Mouse (Mus musculus) mature B cell (primary cell): ENCODE measurements around the gene C2cd5.
"Not testable (repeated sequence)": the region's sequence is repeated elsewhere in the genome, so short reads cannot be mapped to it uniquely, and the experiment has no call there.

Experiments used
- in situ Hi-C: fragments of 300-500 bp; cut with MboI; formaldehyde crosslinking; loops from 2 replicates; pipeline ENCODE4 v1.14.3; 2019

C2cd5 gene

GRCm38 (mm10) chr6:143020647-143021046 is 79.3 kb downstream of the C2cd5 start:
- in situ Hi-C loops, result no loop called here

GRCm38 (mm10) chr6:143020146-143020545 is 79.8 kb downstream of the C2cd5 start:
- in situ Hi-C loops, result no loop called here

GRCm38 (mm10) chr6:143012513-143013215 is 87.3 kb downstream of the C2cd5 start:
- in situ Hi-C loops, result no loop called here

- in situ Hi-C loops, result no loop called here
These were observed 91.1 kb downstream of the C2cd5 start for GRCm38 (mm10) chr6:143008865-143009264.

GRCm38 (mm10) chr6:143005209-143005608 is 94.7 kb downstream of the C2cd5 start:
- in situ Hi-C loops, result not testable (repeated sequence)

GRCm38 (mm10) chr6:143004801-143005200 is 95.1 kb downstream of the C2cd5 start:
- in situ Hi-C loops, result no loop called here

GRCm38 (mm10) chr6:142998221-142998999 is 101.5 kb downstream of the C2cd5 start:
- in situ Hi-C loops, result no loop called here

- in situ Hi-C loops, result no loop called here
These were observed 103.1 kb downstream of the C2cd5 start for GRCm38 (mm10) chr6:142996887-142997286.

GRCm38 (mm10) chr6:142995567-142995966 is 104.4 kb downstream of the C2cd5 start:
- in situ Hi-C loops, result no loop called here

- in situ Hi-C loops, result no loop called here
These were observed 105.1 kb downstream of the C2cd5 start for GRCm38 (mm10) chr6:142994821-142995220.

- in situ Hi-C loops, result no loop called here
These were observed 105.9 kb downstream of the C2cd5 start for GRCm38 (mm10) chr6:142993705-142994698.

GRCm38 (mm10) chr6:142992971-142993370 is 107.0 kb downstream of the C2cd5 start:
- in situ Hi-C loops, result no loop called here

- in situ Hi-C loops, result no loop called here
These were observed 107.8 kb downstream of the C2cd5 start for GRCm38 (mm10) chr6:142992099-142992498.

GRCm38 (mm10) chr6:142991391-142992059 is 108.4 kb downstream of the C2cd5 start:
- in situ Hi-C loops, result no loop called here

GRCm38 (mm10) chr6:142990516-142990915 is 109.4 kb downstream of the C2cd5 start:
- in situ Hi-C loops, result no loop called here

- in situ Hi-C loops, result no loop called here
These were observed 110.4 kb downstream of the C2cd5 start for GRCm38 (mm10) chr6:142989495-142989894.

GRCm38 (mm10) chr6:142988753-142989152 is 111.2 kb downstream of the C2cd5 start:
- in situ Hi-C loops, result no loop called here

GRCm38 (mm10) chr6:142988231-142988630 is 111.7 kb downstream of the C2cd5 start:
- in situ Hi-C loops, result no loop called here

- in situ Hi-C loops, result no loop called here
These were observed 112.3 kb downstream of the C2cd5 start for GRCm38 (mm10) chr6:142987616-142988015.

GRCm38 (mm10) chr6:142986706-142987105 is 113.2 kb downstream of the C2cd5 start:
- in situ Hi-C loops, result not testable (repeated sequence)

- in situ Hi-C loops, result not testable (repeated sequence)
These were observed 114.2 kb downstream of the C2cd5 start for GRCm38 (mm10) chr6:142985561-142986238.
